Mouse (Mus musculus): Measurements from ENCODE around the gene Prl2b1. TPM values are rescaled to one million over a fixed set of nuclear protein-coding genes. Genes with fewer than 3 reads are reported as not detected.

Gene Prl2b1
- polyA plus RNA-seq (2016; fragmentation: Nextera tagmentation; extraction: Ambion mirVana): not detected in 2 replicates

DNA sequence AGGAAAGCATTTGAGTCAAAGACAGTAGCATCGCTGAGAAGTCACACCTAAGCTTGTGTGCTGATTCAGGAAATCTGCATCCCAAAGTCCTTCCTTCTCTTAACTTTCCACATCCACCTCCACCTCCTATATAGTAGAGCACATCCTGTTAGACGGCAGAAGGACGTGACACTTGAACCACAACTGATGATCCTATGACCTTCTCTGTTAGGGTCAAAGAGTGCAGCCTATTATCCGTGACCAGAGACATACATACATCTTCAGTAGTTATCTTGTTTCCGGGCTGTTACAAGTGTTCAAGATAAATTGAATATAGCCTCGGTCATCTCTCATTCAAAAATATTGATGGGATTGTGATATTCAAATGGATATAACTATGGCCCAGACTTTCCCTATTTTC lies at the start of gene Prl2b1:
Gene Prl2b1, minus strand, starts transcription at position 101 of the 400 bp plus-strand sequence.
- no peaks in the 10 kb centered on the region for H3K4me1 ChIP-seq
- H3K4me3 ChIP-seq: no peak within 1 kb of the TSS
- H3K27ac ChIP-seq (replicated peaks): no peak within 1 kb of the TSS
- 85% methylated on average over 6 of the region's 6 CpGs for WGBS
- no peaks in the 10 kb centered on the region for H3K36me3 ChIP-seq
- DNase-seq (ENCODE audit: low spot score): no peak
- H3K27me3 ChIP-seq (ENCODE audit: low read depth, poor library complexity, severe bottlenecking): no peaks in the 10 kb centered on the region
- no peaks in the 10 kb centered on the region for H3K9me3 ChIP-seq (replicated peaks)

DNA sequence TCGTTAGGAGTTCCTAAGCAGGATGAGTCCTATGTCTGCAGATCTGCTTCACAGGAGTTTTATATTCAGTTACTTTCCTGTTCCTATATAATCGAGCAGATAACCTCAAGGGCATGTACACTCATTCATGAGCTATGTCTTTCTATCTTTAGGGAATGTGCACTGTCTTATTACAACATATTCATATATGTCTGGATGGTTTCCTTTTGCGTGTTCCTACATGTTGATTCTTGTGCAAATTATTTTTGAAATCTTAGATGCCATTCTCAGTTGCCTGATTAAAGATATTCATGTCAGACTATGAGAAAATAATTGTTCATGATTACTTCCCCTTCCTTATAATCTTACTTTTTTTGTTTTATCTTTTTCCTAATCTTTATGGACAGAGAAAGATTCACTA lies 47.9 kb upstream of the Prl2b1 start, which contains the start of gene Prl8a6:
Gene Prl8a6, minus strand, starts transcription at position 101 of the 400 bp plus-strand sequence.
- DNase-seq (ENCODE audit: low spot score): no peak
- no peak within 1 kb of the TSS for H3K4me3 ChIP-seq
- WGBS: 87% methylated on average over 3 of the region's 3 CpGs
- H3K9me3 ChIP-seq (replicated peaks): no peaks in the 10 kb centered on the region
- H3K36me3 ChIP-seq: no peaks in the 10 kb centered on the region
- no peak within 1 kb of the TSS for H3K27ac ChIP-seq (replicated peaks)
- H3K4me1 ChIP-seq: no peaks in the 10 kb centered on the region
- no peaks in the 10 kb centered on the region for H3K27me3 ChIP-seq (ENCODE audit: low read depth, poor library complexity, severe bottlenecking)

DNA sequence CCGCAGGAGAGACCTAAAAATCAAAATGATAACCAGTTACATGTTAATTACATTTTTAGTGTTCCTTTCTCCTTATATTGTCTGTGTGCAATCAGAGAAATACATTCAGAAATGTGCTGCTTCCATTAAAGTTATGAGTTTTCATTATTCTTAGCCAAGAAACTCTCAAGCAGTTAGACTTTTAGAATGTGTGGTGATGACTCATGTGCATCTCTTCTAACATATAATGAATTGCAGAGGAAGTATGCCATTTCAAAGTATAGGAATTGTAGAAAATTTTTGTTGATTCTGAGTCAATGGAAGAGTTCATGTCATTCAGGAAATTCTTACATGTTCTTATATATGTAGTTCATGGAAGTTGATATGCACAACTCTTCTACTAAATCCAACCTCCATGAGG lies 42.5 kb upstream of the Prl2b1 start:
- Histone ChIP-seq H3K4me3 (no peak overlapping the region), H3K36me3 (no peaks in the 10 kb centered on the region), H3K4me1 (no peaks in the 10 kb centered on the region), H3K27ac (replicated peaks) (no peak overlapping the region), H3K27me3 (ENCODE audit: low read depth, poor library complexity, severe bottlenecking) (no peaks in the 10 kb centered on the region), H3K9me3 (replicated peaks) (no peaks in the 10 kb centered on the region)
- no peak for DNase-seq (ENCODE audit: low spot score)
- 93% methylated on average over 1 of the region's 1 CpGs for WGBS

DNA sequence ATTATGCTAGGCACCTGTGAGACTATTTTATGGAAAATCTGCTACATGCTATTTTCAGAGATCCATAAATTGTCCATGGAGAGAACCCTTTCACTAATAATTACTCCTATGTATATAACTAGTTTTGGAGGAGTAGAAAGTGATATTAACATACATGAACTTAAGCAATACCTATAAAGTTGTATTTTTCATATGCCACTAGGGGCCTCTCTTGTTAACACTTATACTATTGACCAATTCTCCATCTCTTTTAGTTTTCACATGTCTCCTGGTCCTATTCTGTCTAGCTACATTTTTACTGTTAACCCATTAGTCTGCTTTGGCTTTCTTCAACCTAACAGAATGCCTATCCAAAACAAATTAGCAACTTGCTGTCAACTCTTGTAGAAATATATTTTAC lies 23.0 kb upstream of the Prl2b1 start:
- Histone ChIP-seq H3K36me3 (no peaks in the 10 kb centered on the region), H3K9me3 (replicated peaks) (no peaks in the 10 kb centered on the region), H3K4me1 (no peaks in the 10 kb centered on the region), H3K27ac (replicated peaks) (no peak overlapping the region), H3K27me3 (ENCODE audit: low read depth, poor library complexity, severe bottlenecking) (no peaks in the 10 kb centered on the region), H3K4me3 (no peak overlapping the region)
- no peak for DNase-seq (ENCODE audit: low spot score)

DNA sequence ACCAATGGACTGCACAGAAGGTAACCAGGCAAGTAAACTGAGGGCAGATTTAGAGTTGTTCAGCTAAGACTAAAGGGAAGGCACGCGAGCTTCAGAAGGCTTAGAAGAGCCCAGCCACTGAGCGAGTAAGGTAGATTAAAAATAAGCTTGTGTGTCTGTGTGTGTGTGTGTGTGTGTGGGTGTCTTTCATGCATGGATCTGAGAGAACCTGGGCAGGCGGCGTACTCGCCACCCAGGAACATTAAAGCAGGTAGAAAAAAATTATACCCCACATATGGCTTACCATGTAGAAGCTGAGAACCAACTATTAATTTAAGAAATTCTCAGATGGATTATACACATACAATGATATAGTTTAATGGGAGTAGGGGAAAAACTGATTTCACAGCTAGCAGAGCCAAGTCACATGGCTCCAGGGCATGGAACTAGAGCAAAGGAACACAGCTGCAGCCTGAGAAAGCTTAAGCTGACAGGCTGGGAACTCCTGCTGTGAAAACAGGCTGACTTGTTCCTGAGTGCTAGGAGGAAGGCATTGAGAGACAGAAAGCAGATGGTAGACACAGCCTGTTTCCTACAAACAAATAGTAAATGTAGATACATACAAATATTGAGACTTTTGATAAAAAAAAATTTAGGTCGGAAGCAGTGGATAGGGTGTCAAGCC lies 8.5 kb upstream of the Prl2b1 start:
- 88% methylated on average over 7 of the region's 7 CpGs for WGBS
- Histone ChIP-seq H3K4me3 (no peak overlapping the region), H3K27ac (replicated peaks) (0 out of 2 replicates have a peak overlapping the region, but pooled peaks have one; percentile 10), H3K27me3 (ENCODE audit: low read depth, poor library complexity, severe bottlenecking) (no peaks in the 10 kb centered on the region), H3K36me3 (no peaks in the 10 kb centered on the region), H3K4me1 (0 out of 2 replicates have a peak, but pooled peaks cover 3% of the 10 kb centered on the region), H3K9me3 (replicated peaks) (no peaks in the 10 kb centered on the region)
- DNase-seq (ENCODE audit: low spot score): peak; percentile 28

DNA sequence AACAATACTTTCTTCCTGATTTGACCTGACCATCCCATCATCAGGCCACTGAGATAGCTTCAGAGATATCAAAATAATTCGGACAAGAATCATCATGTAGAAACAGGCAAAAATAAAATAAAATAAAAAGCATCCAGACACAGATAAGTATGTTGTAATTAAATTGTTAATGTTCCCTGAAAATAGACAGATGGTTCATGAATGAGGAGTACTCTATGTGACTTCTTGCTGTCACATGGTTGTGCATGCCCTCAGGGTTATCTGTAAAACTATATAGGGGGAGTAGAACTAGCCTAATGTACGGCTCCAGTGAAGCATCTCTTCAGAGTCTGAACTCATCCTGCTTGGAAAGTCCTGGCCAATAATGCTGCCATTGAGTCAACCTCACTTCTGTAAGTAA lies 45.3 kb downstream of the Prl2b1 start, which contains the start of gene Prl8a2:
Gene Prl8a2, plus strand, starts transcription at position 301 of the 400 bp plus-strand sequence.
- Histone ChIP-seq H3K4me3 (no peak within 1 kb of the TSS), H3K27ac (replicated peaks) (no peak within 1 kb of the TSS), H3K27me3 (ENCODE audit: low read depth, poor library complexity, severe bottlenecking) (no peaks in the 10 kb centered on the region), H3K36me3 (no peaks in the 10 kb centered on the region), H3K9me3 (replicated peaks) (no peaks in the 10 kb centered on the region), H3K4me1 (no peaks in the 10 kb centered on the region)
- WGBS: 82% methylated on average over 2 of the region's 2 CpGs
- DNase-seq (ENCODE audit: low spot score): no peak

DNA sequence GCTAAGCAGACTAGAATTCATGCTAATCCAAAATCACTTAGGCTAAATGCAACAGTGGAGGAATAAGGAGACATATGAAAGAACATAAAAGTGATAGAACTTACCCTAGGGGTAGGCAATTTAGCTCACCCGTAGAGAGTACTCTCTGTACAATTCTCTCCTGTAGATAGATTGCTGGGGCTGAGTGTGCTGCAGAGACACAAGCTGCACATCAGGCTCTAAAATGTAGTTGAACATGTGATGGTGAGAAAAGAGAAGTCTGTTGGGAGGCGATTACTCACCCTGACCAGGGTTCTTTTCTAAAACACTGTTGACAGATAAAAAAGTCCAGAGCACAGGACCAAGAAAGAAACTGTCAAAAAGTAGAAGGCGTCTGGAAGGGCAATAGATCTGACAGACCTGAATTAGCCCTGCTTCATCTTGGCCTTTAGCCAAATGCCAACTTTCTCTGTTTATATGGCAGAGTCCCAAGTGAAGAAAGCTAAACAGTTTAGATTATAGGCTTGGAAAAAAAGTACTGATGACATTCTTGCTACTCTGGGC lies 47.8 kb downstream of the Prl2b1 start:
- H3K27ac ChIP-seq (replicated peaks): no peak overlapping the region
- no peak for DNase-seq (ENCODE audit: low spot score)
- 88% methylated on average over 3 of the region's 3 CpGs for WGBS
- H3K4me1 ChIP-seq: no peaks in the 10 kb centered on the region
- no peaks in the 10 kb centered on the region for H3K9me3 ChIP-seq (replicated peaks)
- no peaks in the 10 kb centered on the region for H3K36me3 ChIP-seq
- H3K4me3 ChIP-seq: no peak overlapping the region
- H3K27me3 ChIP-seq (ENCODE audit: low read depth, poor library complexity, severe bottlenecking): no peaks in the 10 kb centered on the region

DNA sequence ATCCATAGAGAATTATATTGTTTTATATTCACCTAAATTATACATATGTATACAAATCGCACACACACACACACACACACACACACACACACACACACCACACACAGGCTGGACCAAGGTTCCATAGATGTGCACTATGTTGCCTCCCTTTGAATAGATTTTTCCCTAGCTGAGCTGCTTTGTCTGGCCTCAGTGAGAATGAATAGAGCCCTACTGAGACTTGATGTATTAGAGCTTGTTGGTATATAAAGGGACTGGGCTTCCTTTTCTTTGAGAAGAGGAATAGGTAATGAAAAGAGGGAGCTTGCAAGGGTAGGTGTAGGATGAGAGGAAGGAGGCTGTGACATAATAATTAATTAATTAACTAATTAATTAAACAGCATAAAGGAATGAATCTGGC lies 55.7 kb downstream of the Prl2b1 start:
- H3K27ac ChIP-seq (replicated peaks): no peak overlapping the region
- H3K27me3 ChIP-seq (ENCODE audit: low read depth, poor library complexity, severe bottlenecking): no peaks in the 10 kb centered on the region
- H3K4me1 ChIP-seq: peaks cover 6% of the 10 kb centered on the region
- H3K36me3 ChIP-seq: no peaks in the 10 kb centered on the region
- DNase-seq (ENCODE audit: low spot score): no peak
- no peak overlapping the region for H3K4me3 ChIP-seq
- H3K9me3 ChIP-seq (replicated peaks): no peaks in the 10 kb centered on the region
- WGBS: 55% methylated on average over 1 of the region's 1 CpGs

Other genes starting within 250 kb of the Prl2b1 start
- gene Prl3d3, start 234.1 kb downstream of the Prl2b1 start, polyA plus RNA-seq (2016; fragmentation: Nextera tagmentation; extraction: Ambion mirVana): not detected in 2 replicates
- not detected in 2 replicates for gene Prl3c1, start 194.2 kb downstream of the Prl2b1 start, polyA plus RNA-seq (2016; fragmentation: Nextera tagmentation; extraction: Ambion mirVana)
- gene Prl3b1, start 149.0 kb downstream of the Prl2b1 start, polyA plus RNA-seq (2016; fragmentation: Nextera tagmentation; extraction: Ambion mirVana): 0.62 and 1.6 TPM in 2 replicates
- gene Prl3a1, start 131.4 kb downstream of the Prl2b1 start, polyA plus RNA-seq (2016; fragmentation: Nextera tagmentation; extraction: Ambion mirVana): not detected in 2 replicates
- gene Prl6a1, start 78.2 kb downstream of the Prl2b1 start, polyA plus RNA-seq (2016; fragmentation: Nextera tagmentation; extraction: Ambion mirVana): not detected in 2 replicates
- not detected in 2 replicates for gene Prl8a2, start 45.2 kb downstream of the Prl2b1 start, polyA plus RNA-seq (2016; fragmentation: Nextera tagmentation; extraction: Ambion mirVana)
- gene Prl8a6, start 47.8 kb upstream of the Prl2b1 start, polyA plus RNA-seq (2016; fragmentation: Nextera tagmentation; extraction: Ambion mirVana): not detected in 2 replicates
- gene Prl8a8, start 122.4 kb upstream of the Prl2b1 start, polyA plus RNA-seq (2016; fragmentation: Nextera tagmentation; extraction: Ambion mirVana): not detected in 2 replicates
- gene Prl8a9, start 173.8 kb upstream of the Prl2b1 start, polyA plus RNA-seq (2016; fragmentation: Nextera tagmentation; extraction: Ambion mirVana): not detected in 2 replicates
- gene Prl8a1, start 191.3 kb upstream of the Prl2b1 start, polyA plus RNA-seq (2016; fragmentation: Nextera tagmentation; extraction: Ambion mirVana): not detected in 2 replicates
- not detected in 2 replicates for gene Prl7b1, start 219.7 kb upstream of the Prl2b1 start, polyA plus RNA-seq (2016; fragmentation: Nextera tagmentation; extraction: Ambion mirVana)